Mouse (Mus musculus): ENCODE results near the gene Pacs2. TPM values are rescaled to one million over a fixed set of nuclear protein-coding genes. Genes with fewer than 3 reads are reported as not detected.
A peak's percentile ranks its signal among the peaks of the same experiment; 100 is the strongest.

Gene Pacs2
- total RNA-seq, 2 experiments from 2014 or later: 88.3 to 90.3 TPM

- no peak for DNase-seq (ENCODE audit: low spot score in 2 of 2)
Measured at GRCm38 (mm10) chr12:113011702-113012360, 2.5 kb upstream of the Pacs2 start.

GRCm38 (mm10) chr12:113012443-113012842, 1.9 kb upstream of the Pacs2 start:
- DNase-seq (ENCODE audit: low spot score in 2 of 2): no peak

- peak; percentile 40 to 70 for DNase-seq (ENCODE audit: low spot score in 2 of 2)
Measured at GRCm38 (mm10) chr12:113013021-113013491, 1.3 kb upstream of the Pacs2 start.

- peak in 1 of 2 experiments; percentile 34 for DNase-seq (ENCODE audit: low spot score in 2 of 2)
Measured at GRCm38 (mm10) chr12:113014561-113015556, 551 bp downstream of the Pacs2 start.

GRCm38 (mm10) chr12:113015956-113016355, 1.6 kb downstream of the Pacs2 start:
- DNase-seq (ENCODE audit: low spot score in 2 of 2): no peak

GRCm38 (mm10) chr12:113016976-113017375, 2.7 kb downstream of the Pacs2 start:
- DNase-seq (ENCODE audit: low spot score in 2 of 2): peak; percentile 80 to 88

GRCm38 (mm10) chr12:113017429-113017984, 3.2 kb downstream of the Pacs2 start:
- DNase-seq (ENCODE audit: low spot score in 2 of 2): no peak

- no peak for DNase-seq (ENCODE audit: low spot score in 2 of 2)
Measured at GRCm38 (mm10) chr12:113018763-113019162, 4.5 kb downstream of the Pacs2 start.

GRCm38 (mm10) chr12:113021488-113021887, 7.2 kb downstream of the Pacs2 start:
- no peak for DNase-seq (ENCODE audit: low spot score in 2 of 2)

GRCm38 (mm10) chr12:113023082-113023481, 8.8 kb downstream of the Pacs2 start:
- no peak for DNase-seq (ENCODE audit: low spot score in 2 of 2)

GRCm38 (mm10) chr12:113026557-113026956, 12.2 kb downstream of the Pacs2 start:
- DNase-seq (ENCODE audit: low spot score in 2 of 2): no peak

GRCm38 (mm10) chr12:113027495-113027894, 13.2 kb downstream of the Pacs2 start:
- no peak for DNase-seq (ENCODE audit: low spot score in 2 of 2)

- no peak for DNase-seq (ENCODE audit: low spot score in 2 of 2)
Measured at GRCm38 (mm10) chr12:113028067-113028466, 13.8 kb downstream of the Pacs2 start.

- DNase-seq (ENCODE audit: low spot score in 2 of 2): no peak
Measured at GRCm38 (mm10) chr12:113028898-113029297, 14.6 kb downstream of the Pacs2 start.

- DNase-seq (ENCODE audit: low spot score in 2 of 2): no peak
Measured at GRCm38 (mm10) chr12:113030046-113030445, 15.7 kb downstream of the Pacs2 start.

- no peak for DNase-seq (ENCODE audit: low spot score in 2 of 2)
Measured at GRCm38 (mm10) chr12:113030993-113031392, 16.7 kb downstream of the Pacs2 start.

- DNase-seq (ENCODE audit: low spot score in 2 of 2): no peak
Measured at GRCm38 (mm10) chr12:113031441-113031840, 17.1 kb downstream of the Pacs2 start.

GRCm38 (mm10) chr12:113032296-113033250, 18.3 kb downstream of the Pacs2 start:
- DNase-seq (ENCODE audit: low spot score in 2 of 2): peak in 1 of 2 experiments; percentile 57

- DNase-seq (ENCODE audit: low spot score in 2 of 2): no peak
Measured at GRCm38 (mm10) chr12:113035093-113035492, 20.8 kb downstream of the Pacs2 start.

GRCm38 (mm10) chr12:113036996-113037395, 22.7 kb downstream of the Pacs2 start:
- DNase-seq (ENCODE audit: low spot score in 2 of 2): no peak

All from layer of hippocampus, adult 18-20 months (tissue).